Mouse (Mus musculus): ENCODE measurements around the gene Cdk14. TPM values are rescaled to one million over a fixed set of nuclear protein-coding genes. Genes with fewer than 3 reads are reported as not detected.

Gene Cdk14
- polyA plus RNA-seq, 1 experiment from 2014 or later, result 44.1 TPM

GRCm38 (mm10) chr5:4825076-4825475 is 595.0 kb downstream of the Cdk14 start:
- no peak overlapping the region for H3K4me2 ChIP-seq
- peaks cover 14% of the 10 kb centered on the region for H3K4me1 ChIP-seq (replicated peaks)
- no peaks in the 10 kb centered on the region for H3K9me3 ChIP-seq
- H3K4me3 ChIP-seq, result no peak overlapping the region
- no peaks in the 10 kb centered on the region for H3K36me3 ChIP-seq
- no peaks in the 10 kb centered on the region for H3K27me3 ChIP-seq
- ATAC-seq (ENCODE audit: low FRiP score, low read depth), result no peak
- WGBS, result 94% methylated on average over 4 of the region's 4 CpGs
- H3K9ac ChIP-seq, result no peak overlapping the region
- no peak overlapping the region for H3K27ac ChIP-seq (replicated peaks)

GRCm38 (mm10) chr5:4824171-4824570 is 595.9 kb downstream of the Cdk14 start:
- no peak for ATAC-seq (ENCODE audit: low FRiP score, low read depth)
- no peaks in the 10 kb centered on the region for H3K27me3 ChIP-seq
- no peak overlapping the region for H3K27ac ChIP-seq (replicated peaks)
- no peaks in the 10 kb centered on the region for H3K9me3 ChIP-seq
- peaks cover 14% of the 10 kb centered on the region for H3K4me1 ChIP-seq (replicated peaks)
- no peak overlapping the region for H3K4me2 ChIP-seq
- no peaks in the 10 kb centered on the region for H3K36me3 ChIP-seq
- 48% methylated on average over 1 of the region's 1 CpGs for WGBS
- no peak overlapping the region for H3K9ac ChIP-seq
- H3K4me3 ChIP-seq, result no peak overlapping the region

GRCm38 (mm10) chr5:4822041-4822440 is 598.1 kb downstream of the Cdk14 start:
- WGBS, result 26% methylated on average over 2 of the region's 2 CpGs
- Histone ChIP-seq H3K27me3 (no peaks in the 10 kb centered on the region), H3K9me3 (no peaks in the 10 kb centered on the region), H3K4me3 (no peak overlapping the region), H3K4me2 (peak overlapping the region; percentile 33), H3K9ac (no peak overlapping the region), H3K36me3 (no peaks in the 10 kb centered on the region), H3K4me1 (replicated peaks) (peaks cover 14% of the 10 kb centered on the region), H3K27ac (replicated peaks) (peak overlapping the region; percentile 39; the same call in 1 of the 2 replicates)
- no peak for ATAC-seq (ENCODE audit: low FRiP score, low read depth)

- peaks cover 14% of the 10 kb centered on the region for H3K4me1 ChIP-seq (replicated peaks)
- no peaks in the 10 kb centered on the region for H3K36me3 ChIP-seq
- 11% methylated on average over 8 of the region's 8 CpGs for WGBS
- no peaks in the 10 kb centered on the region for H3K27me3 ChIP-seq
- peak; percentile 69; the same call in 1 of the 2 replicates for ATAC-seq (ENCODE audit: low FRiP score, low read depth)
- H3K4me2 ChIP-seq, result peak overlapping the region; percentile 33
- H3K9ac ChIP-seq, result no peak overlapping the region
- no peak overlapping the region for H3K4me3 ChIP-seq
- H3K27ac ChIP-seq (replicated peaks), result peak overlapping the region; percentile 39; the same call in 1 of the 2 replicates
- no peaks in the 10 kb centered on the region for H3K9me3 ChIP-seq
These were observed 598.7 kb downstream of the Cdk14 start for GRCm38 (mm10) chr5:4821368-4821771.

- Histone ChIP-seq H3K9me3 (no peaks in the 10 kb centered on the region), H3K4me3 (no peak overlapping the region), H3K27me3 (no peaks in the 10 kb centered on the region), H3K4me2 (no peak overlapping the region), H3K27ac (replicated peaks) (no peak overlapping the region), H3K4me1 (replicated peaks) (peaks cover 19% of the 10 kb centered on the region), H3K9ac (no peak overlapping the region), H3K36me3 (no peaks in the 10 kb centered on the region)
- WGBS, result 64% methylated on average over 5 of the region's 5 CpGs
- ATAC-seq (ENCODE audit: low FRiP score, low read depth), result no peak
These were observed 603.1 kb downstream of the Cdk14 start for GRCm38 (mm10) chr5:4816981-4817380.

- Histone ChIP-seq H3K9me3 (no peaks in the 10 kb centered on the region), H3K4me1 (replicated peaks) (peaks cover 13% of the 10 kb centered on the region), H3K4me3 (no peak overlapping the region), H3K36me3 (no peaks in the 10 kb centered on the region), H3K27me3 (no peaks in the 10 kb centered on the region), H3K9ac (no peak overlapping the region), H3K27ac (replicated peaks) (no peak overlapping the region), H3K4me2 (no peak overlapping the region)
- no peak for ATAC-seq (ENCODE audit: low FRiP score, low read depth)
- WGBS, result 81% methylated on average over 7 of the region's 7 CpGs
These were observed 605.5 kb downstream of the Cdk14 start for GRCm38 (mm10) chr5:4814465-4815204.

GRCm38 (mm10) chr5:4813357-4813756 is 606.8 kb downstream of the Cdk14 start:
- no peak overlapping the region for H3K4me3 ChIP-seq

GRCm38 (mm10) chr5:4812036-4812729 is 607.9 kb downstream of the Cdk14 start:
- Histone ChIP-seq H3K9me3 (no peaks in the 10 kb centered on the region), H3K27ac (replicated peaks) (peak overlapping the region; percentile 45), H3K4me2 (peak overlapping the region; percentile 23; the same call in 1 of the 2 replicates)

More at GRCm38 (mm10) chr5:4813357-4813756, 606.8 kb downstream of the Cdk14 start:
- H3K27me3 ChIP-seq, result no peaks in the 10 kb centered on the region
- H3K36me3 ChIP-seq, result no peaks in the 10 kb centered on the region
- no peak overlapping the region for H3K9ac ChIP-seq
- no peak overlapping the region for H3K27ac ChIP-seq (replicated peaks)
- H3K4me2 ChIP-seq, result no peak overlapping the region
- ATAC-seq (ENCODE audit: low FRiP score, low read depth), result no peak
- H3K4me1 ChIP-seq (replicated peaks), result peaks cover 13% of the 10 kb centered on the region
- 98% methylated on average over 7 of the region's 7 CpGs for WGBS
- no peaks in the 10 kb centered on the region for H3K9me3 ChIP-seq

GRCm38 (mm10) chr5:4805228-4805627 is 614.9 kb downstream of the Cdk14 start:
- no peak overlapping the region for H3K4me2 ChIP-seq
- H3K9me3 ChIP-seq, result no peaks in the 10 kb centered on the region
- H3K4me3 ChIP-seq, result no peak overlapping the region
- WGBS, result 67% methylated on average over 4 of the region's 4 CpGs
- H3K4me1 ChIP-seq (replicated peaks), result peaks cover 16% of the 10 kb centered on the region
- no peak overlapping the region for H3K9ac ChIP-seq
- no peaks in the 10 kb centered on the region for H3K27me3 ChIP-seq
- H3K36me3 ChIP-seq, result no peaks in the 10 kb centered on the region
- H3K27ac ChIP-seq (replicated peaks), result no peak overlapping the region
- ATAC-seq (ENCODE audit: low FRiP score, low read depth), result no peak

More at GRCm38 (mm10) chr5:4812036-4812729, 607.9 kb downstream of the Cdk14 start:
- H3K27me3 ChIP-seq, result no peaks in the 10 kb centered on the region
- no peak overlapping the region for H3K4me3 ChIP-seq
- H3K4me1 ChIP-seq (replicated peaks), result peaks cover 13% of the 10 kb centered on the region
- WGBS, result 34% methylated on average over 13 of the region's 13 CpGs
- ATAC-seq (ENCODE audit: low FRiP score, low read depth), result peak; percentile 68
- H3K9ac ChIP-seq, result no peak overlapping the region
- H3K36me3 ChIP-seq, result no peaks in the 10 kb centered on the region

GRCm38 (mm10) chr5:4803708-4804107 is 616.4 kb downstream of the Cdk14 start:
- Histone ChIP-seq H3K4me2 (no peak overlapping the region), H3K27ac (replicated peaks) (no peak overlapping the region), H3K27me3 (no peaks in the 10 kb centered on the region), H3K9ac (no peak overlapping the region), H3K4me3 (no peak overlapping the region), H3K9me3 (no peaks in the 10 kb centered on the region), H3K36me3 (no peaks in the 10 kb centered on the region), H3K4me1 (replicated peaks) (peaks cover 16% of the 10 kb centered on the region)
- 86% methylated on average over 5 of the region's 5 CpGs for WGBS
- ATAC-seq (ENCODE audit: low FRiP score, low read depth), result no peak

- no peak for ATAC-seq (ENCODE audit: low FRiP score, low read depth)
- H3K27me3 ChIP-seq, result no peaks in the 10 kb centered on the region
- H3K27ac ChIP-seq (replicated peaks), result no peak overlapping the region
- no peaks in the 10 kb centered on the region for H3K9me3 ChIP-seq
- no peak overlapping the region for H3K4me3 ChIP-seq
- H3K4me2 ChIP-seq, result no peak overlapping the region
- H3K4me1 ChIP-seq (replicated peaks), result peaks cover 16% of the 10 kb centered on the region
- H3K36me3 ChIP-seq, result no peaks in the 10 kb centered on the region
- H3K9ac ChIP-seq, result no peak overlapping the region
These were observed 618.1 kb downstream of the Cdk14 start for GRCm38 (mm10) chr5:4801971-4802370.

GRCm38 (mm10) chr5:4801096-4801850 is 618.8 kb downstream of the Cdk14 start:
- Histone ChIP-seq H3K9ac (no peak overlapping the region), H3K27me3 (no peaks in the 10 kb centered on the region), H3K4me1 (replicated peaks) (peaks cover 16% of the 10 kb centered on the region)

More at GRCm38 (mm10) chr5:4801096-4801850, 618.8 kb downstream of the Cdk14 start:
- WGBS, result 28% methylated on average over 8 of the region's 8 CpGs
- H3K27ac ChIP-seq (replicated peaks), result no peak overlapping the region
- no peak overlapping the region for H3K4me2 ChIP-seq
- peak; percentile 83 for ATAC-seq (ENCODE audit: low FRiP score, low read depth)
- no peaks in the 10 kb centered on the region for H3K9me3 ChIP-seq
- no peaks in the 10 kb centered on the region for H3K36me3 ChIP-seq
- no peak overlapping the region for H3K4me3 ChIP-seq
